Mouse (Mus musculus) midbrain, embryonic 11.5 days (tissue): ENCODE data around the gene Ccdc71. TPM values are rescaled to one million over a fixed set of nuclear protein-coding genes. Genes with fewer than 3 reads are reported as not detected.

Experiments used
- ATAC-seq: fragments of 200-750 bp; cut with Nextera tagmentation; 2 replicates; pipeline ENCODE4 v1.8.0; 2017; ENCODE audit warnings: moderate TSS enrichment, moderate library complexity; ENCODE audit not compliant: low FRiP score
- DNase-seq: peaks from one replicate; pipeline ENCODE4 v3.0.0; 2015; ENCODE audit warnings: low spot score; ENCODE audit errors: missing footprints
- H3K27ac ChIP-seq: fragments of 300-500 bp; sonication (generic); 2 replicates; pipeline ENCODE4 v1.5.1; 2014; ENCODE audit warnings: low read depth, low read length
- H3K27me3 ChIP-seq: fragments of 300-500 bp; sonication (generic); 2 replicates; pipeline ENCODE4 v1.6.1; 2014; ENCODE audit warnings: mild to moderate bottlenecking, low read length, moderate library complexity, mixed read lengths; ENCODE audit not compliant: control insufficient read depth, insufficient read depth
- H3K36me3 ChIP-seq: fragments of 300-500 bp; sonication (generic); 2 replicates; pipeline ENCODE4 v1.6.1; 2014; ENCODE audit warnings: mild to moderate bottlenecking, low read length, moderate library complexity, mixed read lengths; ENCODE audit not compliant: control insufficient read depth, insufficient read depth
- H3K4me1 ChIP-seq: fragments of 300-500 bp; sonication (generic); 2 replicates; pipeline ENCODE4 v1.6.1; 2014; ENCODE audit warnings: low read length; ENCODE audit not compliant: control insufficient read depth, insufficient read depth
- H3K4me2 ChIP-seq: fragments of 300-500 bp; sonication (generic); 2 replicates; pipeline ENCODE4 v1.6.1; 2014; ENCODE audit warnings: mild to moderate bottlenecking, moderate library complexity
- H3K4me3 ChIP-seq: fragments of 300-500 bp; sonication (generic); 2 replicates; pipeline ENCODE4 v1.5.1; 2014; ENCODE audit warnings: low read depth, low read length
- H3K9ac ChIP-seq: fragments of 300-500 bp; sonication (generic); 2 replicates; pipeline ENCODE4 v1.6.1; 2014; ENCODE audit warnings: low read length
- H3K9me3 ChIP-seq: fragments of 300-500 bp; sonication (generic); 2 replicates; pipeline ENCODE4 v1.6.1; 2016; ENCODE audit warnings: low read length; ENCODE audit not compliant: control insufficient read depth
- WGBS: fragments of 180-500 bp; shearing (Covaris S2); extraction: QIAGEN DNeasy Blood & Tissue Kit; methylation state at CpG from one replicate; pipeline ENCODE4 v1.1.7; 2014; 5-methylcytosine and 5-hydroxymethylcytosine counted together
- polyA plus RNA-seq: library from polyadenylated mRNA; unstranded; fragments of >200 nt; fragmentation: Nextera tagmentation; extraction: Ambion mirVana; gene quantifications from 2 replicates; pipeline ENCODE4 v1.2.1, GENCODE M21; 2014

Ccdc71 gene
- polyA plus RNA-seq = 48.1 and 48.6 TPM in 2 replicates

DNA sequence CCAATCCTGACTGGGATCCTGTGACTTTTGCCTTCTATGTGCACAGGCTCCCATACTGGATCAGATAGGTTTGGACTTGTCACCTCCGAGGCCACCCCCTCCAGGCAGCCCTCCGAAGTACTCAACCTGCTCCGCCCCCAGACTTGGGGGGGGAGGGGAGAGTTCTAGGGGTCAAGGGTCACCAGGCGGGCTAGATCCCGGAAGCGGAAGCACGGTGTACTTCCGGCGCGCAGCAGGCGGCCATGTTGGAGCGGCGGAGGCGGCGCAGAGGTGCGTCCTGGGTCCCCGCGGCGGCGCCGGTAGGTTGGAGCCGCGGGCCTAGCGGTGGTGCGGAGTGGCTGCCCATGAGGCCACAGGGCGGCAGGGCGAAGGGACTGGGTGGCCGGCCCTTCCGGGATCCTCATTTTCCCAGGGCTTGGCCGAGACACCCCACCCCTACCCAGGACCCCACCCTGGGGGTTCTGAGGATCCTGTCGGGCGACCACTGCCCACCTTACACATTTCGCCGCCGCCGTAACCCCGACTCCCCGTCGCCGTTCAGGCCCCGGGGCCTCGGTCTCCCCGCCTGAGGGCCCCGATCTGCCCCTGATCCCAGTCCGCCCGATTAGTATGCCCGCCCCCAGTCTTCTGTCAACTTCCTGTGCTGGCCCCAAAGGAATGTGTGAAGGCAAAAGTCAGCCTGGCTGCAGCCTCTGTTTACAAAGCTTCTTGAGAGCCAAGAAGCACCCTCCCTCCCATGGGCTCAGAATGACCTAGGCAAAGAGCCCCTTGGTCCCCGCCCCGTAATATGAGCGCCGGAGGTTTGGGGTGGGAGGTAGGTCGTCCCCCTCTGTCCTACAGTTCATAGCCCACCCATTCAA lies at the start of gene Ccdc71:
Gene Ccdc71 (plus strand): TSS at position 209 of the 860 bp plus-strand sequence.
- ATAC-seq (peak; percentile 86), DNase-seq (peak; percentile 99)
- peaks cover 11% of the 10 kb centered on the region for H3K4me1 ChIP-seq
- H3K36me3 ChIP-seq = peaks cover 19% of the 10 kb centered on the region
- peak within 1 kb of the TSS; percentile 49 for H3K27ac ChIP-seq
- peak within 1 kb of the TSS; percentile 69 for H3K4me3 ChIP-seq
- H3K4me2 ChIP-seq = peak within 1 kb of the TSS; percentile 87
- H3K9ac ChIP-seq = peak within 1 kb of the TSS; percentile 73
- H3K27me3 ChIP-seq = no peaks in the 10 kb centered on the region
- H3K9me3 ChIP-seq = no peaks in the 10 kb centered on the region
- under 1% methylated on average over 40 of the region's 52 CpGs for WGBS

DNA sequence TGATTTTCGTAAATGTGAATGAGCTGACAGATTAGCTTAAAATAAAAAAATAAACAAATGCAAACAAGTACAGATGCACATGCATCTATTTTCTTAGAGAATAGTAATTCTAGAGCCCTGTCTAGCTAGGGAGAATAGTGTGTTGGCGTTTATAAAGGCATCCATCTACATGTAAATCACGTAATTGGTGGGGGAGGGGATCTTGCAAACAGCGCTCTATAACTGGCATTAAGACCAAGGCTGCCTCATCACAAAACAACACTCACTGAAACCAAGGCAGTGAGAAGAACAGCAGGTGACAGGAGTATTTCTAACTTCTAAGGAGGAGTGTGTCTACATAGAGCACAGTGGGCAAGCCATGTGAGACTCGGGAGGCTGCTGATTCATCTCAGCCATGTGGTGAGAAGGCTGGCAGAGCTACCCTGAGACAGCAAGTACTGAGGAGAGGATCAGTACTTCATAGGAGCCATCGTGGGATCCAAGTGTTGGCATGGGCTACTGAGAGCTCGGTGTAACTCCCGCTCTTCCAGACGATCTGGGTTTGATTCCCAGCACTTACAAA lies 48.9 kb upstream of the Ccdc71 start:
- no peak overlapping the region for H3K4me2 ChIP-seq
- no peak for DNase-seq
- H3K4me3 ChIP-seq = no peak overlapping the region
- H3K4me1 ChIP-seq = no peaks in the 10 kb centered on the region
- no peak overlapping the region for H3K27ac ChIP-seq
- ATAC-seq = no peak
- H3K36me3 ChIP-seq = no peaks in the 10 kb centered on the region
- H3K27me3 ChIP-seq = no peaks in the 10 kb centered on the region
- H3K9me3 ChIP-seq = no peaks in the 10 kb centered on the region
- no peak overlapping the region for H3K9ac ChIP-seq
- 82% methylated on average over 9 of the region's 9 CpGs for WGBS

DNA sequence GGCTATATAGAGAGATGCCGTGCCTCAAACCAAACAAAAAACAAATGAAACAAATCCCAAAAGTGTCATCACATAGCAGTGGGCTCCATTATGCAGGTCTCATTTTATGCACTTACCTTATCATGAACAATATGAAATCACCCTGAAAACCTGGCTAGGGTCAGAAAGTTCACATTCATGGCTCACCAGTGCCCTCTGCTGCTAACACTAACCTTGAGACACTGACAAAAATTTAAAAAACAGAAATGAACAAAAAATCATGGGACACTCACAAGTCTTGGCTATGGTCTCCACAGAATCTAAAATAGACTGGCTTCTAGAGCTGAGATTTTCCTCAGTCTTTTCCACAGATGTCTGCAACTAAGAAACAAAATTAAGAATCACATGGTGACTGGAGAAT lies 48.1 kb upstream of the Ccdc71 start:
- Histone ChIP-seq H3K9me3 (no peaks in the 10 kb centered on the region), H3K27ac (no peak overlapping the region), H3K4me1 (no peaks in the 10 kb centered on the region), H3K27me3 (no peaks in the 10 kb centered on the region), H3K36me3 (no peaks in the 10 kb centered on the region), H3K9ac (no peak overlapping the region), H3K4me3 (no peak overlapping the region), H3K4me2 (no peak overlapping the region)
- ATAC-seq (no peak), DNase-seq (no peak)
- 85% methylated on average over 1 of the region's 1 CpGs for WGBS

GRCm38 (mm10) chr9:108428384-108428783 lies 31.9 kb upstream of the Ccdc71 start, which contains the start of gene Ccdc36:
Gene Ccdc36 (minus strand): TSS chr9:108428484.
- ATAC-seq (no peak), DNase-seq (no peak)
- Histone ChIP-seq H3K4me2 (no peak within 1 kb of the TSS), H3K9ac (no peak within 1 kb of the TSS), H3K27ac (no peak within 1 kb of the TSS), H3K9me3 (no peaks in the 10 kb centered on the region), H3K36me3 (no peaks in the 10 kb centered on the region), H3K27me3 (no peaks in the 10 kb centered on the region), H3K4me3 (no peak within 1 kb of the TSS), H3K4me1 (0 out of 2 replicates have a peak, but pooled peaks cover 2% of the 10 kb centered on the region)

DNA sequence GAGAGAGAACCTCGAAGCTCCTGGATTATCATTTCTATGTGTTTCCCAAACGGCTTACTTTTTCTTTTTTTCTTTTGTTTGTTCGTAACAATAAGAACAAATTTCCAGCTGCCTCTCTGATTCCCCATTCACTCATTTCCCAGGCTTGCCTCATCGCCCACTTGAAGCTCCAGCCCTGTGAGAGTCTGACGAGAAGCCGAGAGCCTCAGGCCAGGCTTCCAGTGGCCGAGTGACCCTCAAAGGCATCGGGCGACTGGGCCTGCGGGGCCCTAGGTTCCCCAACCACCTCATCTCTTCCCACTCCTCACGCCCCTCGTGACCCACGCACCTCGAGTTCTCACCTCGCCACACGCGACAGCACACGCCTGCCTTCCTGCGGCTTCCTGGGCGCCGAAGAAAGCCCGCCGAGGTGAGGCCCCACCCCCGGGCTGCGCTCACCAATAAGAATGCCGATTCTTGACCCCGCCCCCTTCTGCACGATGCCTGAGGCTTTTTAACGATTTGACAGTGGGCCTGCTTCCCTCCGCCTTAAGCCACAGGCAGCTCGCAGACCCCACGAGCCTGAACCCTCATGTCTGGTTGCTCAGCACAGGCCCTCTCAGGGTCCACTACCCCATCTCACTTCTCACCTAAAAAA lies 28.8 kb upstream of the Ccdc71 start:
- no peak for DNase-seq
- H3K27me3 ChIP-seq = no peaks in the 10 kb centered on the region
- H3K27ac ChIP-seq = no peak overlapping the region
- 55% methylated on average over 32 of the region's 32 CpGs for WGBS
- no peaks in the 10 kb centered on the region; the same call in 1 of the 2 replicates for H3K9me3 ChIP-seq
- ATAC-seq = peak; percentile 55; the same call in 1 of the 2 replicates
- peak overlapping the region; percentile 16; the same call in 1 of the 2 replicates for H3K4me3 ChIP-seq
- H3K4me1 ChIP-seq = peaks cover 6% of the 10 kb centered on the region; the same call in 1 of the 2 replicates
- 0 out of 2 replicates have a peak overlapping the region, but pooled peaks have one; percentile 24 for H3K9ac ChIP-seq
- H3K4me2 ChIP-seq = peak overlapping the region; percentile 36
- no peaks in the 10 kb centered on the region for H3K36me3 ChIP-seq

DNA sequence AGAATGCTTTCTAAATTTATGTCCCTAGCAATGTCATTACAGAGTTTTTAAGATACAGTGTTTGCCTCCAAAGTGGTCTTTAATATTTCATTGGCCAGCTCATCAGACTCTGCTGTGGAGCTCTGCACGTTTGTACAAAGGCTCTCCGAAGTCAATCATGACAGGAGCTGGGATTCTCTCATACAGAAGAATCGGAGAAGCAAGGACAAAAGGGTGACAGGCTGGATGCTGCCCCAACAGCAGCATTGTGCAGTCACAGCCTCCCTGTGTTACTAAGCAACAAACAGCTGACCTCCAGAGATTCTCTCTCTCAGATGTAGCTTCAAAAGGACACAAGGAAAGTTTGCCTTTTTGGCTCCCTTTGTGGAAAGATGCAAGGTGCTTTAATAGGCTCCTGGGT lies 24.1 kb upstream of the Ccdc71 start, which contains the start of gene BC048562:
Gene BC048562 (plus strand): TSS at position 301 of the 400 bp plus-strand sequence.
- Histone ChIP-seq H3K36me3 (no peaks in the 10 kb centered on the region), H3K9ac (0 out of 2 replicates have a peak within 1 kb of the TSS, but pooled peaks have one; percentile 20), H3K4me1 (peaks cover 6% of the 10 kb centered on the region; the same call in 1 of the 2 replicates), H3K9me3 (no peaks in the 10 kb centered on the region; the same call in 1 of the 2 replicates), H3K4me2 (no peak within 1 kb of the TSS), H3K4me3 (no peak within 1 kb of the TSS), H3K27me3 (no peaks in the 10 kb centered on the region), H3K27ac (no peak within 1 kb of the TSS)
- DNase-seq (no peak), ATAC-seq (no peak)
- 37% methylated on average over 3 of the region's 3 CpGs for WGBS

DNA sequence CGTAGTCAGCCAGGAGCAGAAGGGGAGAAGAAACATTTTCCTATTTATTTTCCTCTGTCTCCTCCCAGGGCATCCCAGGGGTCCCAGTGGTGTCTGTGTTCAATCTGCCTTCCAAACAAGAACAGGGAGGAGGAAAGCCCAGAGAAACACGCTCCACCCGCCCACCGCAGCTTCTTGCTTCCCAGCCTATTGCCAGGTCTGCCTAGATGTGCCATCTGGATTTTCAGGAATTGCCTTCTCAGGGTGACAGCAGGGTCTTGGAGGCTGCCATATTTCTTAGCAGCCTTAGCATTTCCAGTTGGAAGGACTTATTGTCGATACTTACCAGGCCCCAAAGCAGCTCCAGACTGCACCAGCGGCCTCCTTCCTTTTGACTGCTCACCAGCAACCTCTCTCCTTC lies 21.2 kb upstream of the Ccdc71 start:
- Histone ChIP-seq H3K9me3 (no peaks in the 10 kb centered on the region; the same call in 1 of the 2 replicates), H3K4me2 (no peak overlapping the region), H3K4me3 (no peak overlapping the region), H3K9ac (no peak overlapping the region), H3K4me1 (peaks cover 4% of the 10 kb centered on the region; the same call in 1 of the 2 replicates), H3K36me3 (no peaks in the 10 kb centered on the region), H3K27me3 (no peaks in the 10 kb centered on the region), H3K27ac (no peak overlapping the region)
- no peak for DNase-seq
- no peak for ATAC-seq
- WGBS = 85% methylated on average over 6 of the region's 6 CpGs

GRCm38 (mm10) chr9:108440485-108440884 lies 19.8 kb upstream of the Ccdc71 start:
- H3K4me2 ChIP-seq = no peak overlapping the region
- H3K9ac ChIP-seq = no peak overlapping the region
- DNase-seq (no peak), ATAC-seq (no peak)
- H3K9me3 ChIP-seq = no peaks in the 10 kb centered on the region; the same call in 1 of the 2 replicates
- H3K27me3 ChIP-seq = no peaks in the 10 kb centered on the region
- peaks cover 4% of the 10 kb centered on the region; the same call in 1 of the 2 replicates for H3K4me1 ChIP-seq
- H3K27ac ChIP-seq = no peak overlapping the region
- H3K36me3 ChIP-seq = no peaks in the 10 kb centered on the region
- 83% methylated on average over 5 of the region's 5 CpGs for WGBS
- H3K4me3 ChIP-seq = no peak overlapping the region
